ENCODE assay signal across 19 mouse cellular contexts in genomic region chr19:55095547-55095946, GRCm38 (mm10). TPM values are rescaled to one million over a fixed set of nuclear protein-coding genes. Genes with fewer than 3 reads are reported as not detected.
DNase-seq lines count a peak whose midpoint lies in the region; ATAC-seq and TF ChIP-seq lines count a peak whose summit lies in the region.
"Had no signal": no experiment of that assay in that cellular context is flagged by ENCODE, and none has a peak within 500 bp of the region (broad histone marks: within the 10 kb centered on the region; RNA-seq: fewer than 3 reads in every experiment).

No protein-coding gene starts in this region.

- no peaks in the 10 kb centered on the region for H3K9me3 ChIP-seq in heart, postnatal 0 days (replicated peaks; ENCODE audit: control insufficient read depth, low read length)
- H3K9me3 ChIP-seq in midbrain, embryonic 11.5 days (ENCODE audit: control insufficient read depth, low read length) = no peaks in the 10 kb centered on the region
- H3K9me3 ChIP-seq: lung, embryonic 15.5 days; midbrain, embryonic 13.5 days; neural tube, embryonic 12.5 days had no signal

- ATAC-seq in heart, postnatal 0 days (ENCODE audit: insufficient read depth, low read depth) = no peak
- ATAC-seq in midbrain, embryonic 11.5 days (ENCODE audit: low FRiP score) = no peak
- ATAC-seq: forebrain, postnatal 0 days; hindbrain, embryonic 16.5 days; intestine, postnatal 0 days; midbrain, embryonic 13.5 days had no signal

- H3K4me3 ChIP-seq in heart, postnatal 0 days (ENCODE audit: low read depth, low read length) = no peak overlapping the region
- H3K4me3 ChIP-seq in midbrain, embryonic 11.5 days (ENCODE audit: low read depth, low read length) = no peak overlapping the region
- H3K4me3 ChIP-seq: lung, embryonic 15.5 days; midbrain, embryonic 13.5 days; neural tube, embryonic 12.5 days had no signal

- H3K9ac ChIP-seq in heart, postnatal 0 days (replicated peaks; ENCODE audit: low read depth, low read length) = no peak overlapping the region
- H3K9ac ChIP-seq in midbrain, embryonic 11.5 days (ENCODE audit: low read length) = no peak overlapping the region
- H3K9ac ChIP-seq: forebrain, postnatal 0 days; lung, embryonic 15.5 days; midbrain, embryonic 13.5 days; neural tube, embryonic 12.5 days had no signal

- H3K27ac ChIP-seq in heart, postnatal 0 days (ENCODE audit: low read depth) = peak overlapping the region; percentile 55
- H3K27ac ChIP-seq in midbrain, embryonic 11.5 days (ENCODE audit: low read depth, low read length) = no peak overlapping the region
- H3K27ac ChIP-seq: lung, embryonic 15.5 days; midbrain, embryonic 13.5 days; neural tube, embryonic 12.5 days had no signal

- no peak for TF ChIP-seq EP300 in heart, postnatal 0 days (IDR thresholded peaks at IDR 0.05; ENCODE audit: low read depth)

- H3K4me2 ChIP-seq in heart, postnatal 0 days (ENCODE audit: low read depth, low read length) = no peak overlapping the region
- H3K4me2 ChIP-seq in midbrain, embryonic 11.5 days = no peak overlapping the region
- H3K4me2 ChIP-seq: lung, embryonic 15.5 days; midbrain, embryonic 13.5 days; neural tube, embryonic 12.5 days had no signal

- DNase-seq in adrenal gland, adult (ENCODE audit: inconsistent age in 2 of 2, low spot score in 1 of 2) = peak; percentile 24 to 64
- no peak for DNase-seq in adrenal gland, adult 8-10 months
- DNase-seq in heart, postnatal 0 days (ENCODE audit: low spot score) = no peak
- DNase-seq in heart, adult 9 months (ENCODE audit: low spot score in 2 of 2) = no peak
- peak; percentile 44 to 45 for DNase-seq in kidney, postnatal 36 days
- no peak for DNase-seq in kidney, postnatal 10 days
- DNase-seq in adipocyte (ENCODE audit: low spot score) = peak; percentile 68
- DNase-seq in midbrain, embryonic 11.5 days (ENCODE audit: low spot score, missing footprints) = no peak
- DNase-seq: cerebellum, adult 18-20 months; cerebellum, postnatal 25 days; embryo, embryonic 11 days; forebrain, postnatal 0 days; right cerebral cortex, adult 18-20 months; thymus, postnatal 36 days had no signal

- peaks cover 13% of the 10 kb centered on the region; the same call in 1 of the 2 replicates for H3K4me1 ChIP-seq in heart, postnatal 0 days (ENCODE audit: control insufficient read depth, insufficient read depth)
- peaks cover 7% of the 10 kb centered on the region for H3K4me1 ChIP-seq in midbrain, embryonic 11.5 days (ENCODE audit: control insufficient read depth, insufficient read depth, low read length)

- no peak for TF ChIP-seq CTCF in heart, postnatal 0 days (IDR thresholded peaks at IDR 0.05; ENCODE audit: low read depth)

- 75% methylated on average over 7 of the region's 7 CpGs for WGBS in heart, postnatal 0 days
- WGBS in midbrain, embryonic 11.5 days = 87% methylated on average over 7 of the region's 7 CpGs

- H3K36me3 ChIP-seq in heart, postnatal 0 days (replicated peaks; ENCODE audit: control insufficient read depth, insufficient read depth, low read length) = peaks cover 43% of the 10 kb centered on the region
- no peaks in the 10 kb centered on the region; the same call in 1 of the 2 replicates for H3K36me3 ChIP-seq in midbrain, embryonic 11.5 days (ENCODE audit: control insufficient read depth, insufficient read depth, low read length)

- no peaks in the 10 kb centered on the region for H3K27me3 ChIP-seq in heart, postnatal 0 days (ENCODE audit: control insufficient read depth, insufficient read depth, low read length)
- no peaks in the 10 kb centered on the region for H3K27me3 ChIP-seq in midbrain, embryonic 11.5 days (ENCODE audit: control insufficient read depth, insufficient read depth, low read length)
- H3K27me3 ChIP-seq: lung, embryonic 15.5 days; midbrain, embryonic 13.5 days; neural tube, embryonic 12.5 days had no signal

RNA-seq across cellular contexts. Expression of gene Gpam, which starts 31.5 kb away (rescaled TPM):
- total RNA-seq in adrenal gland, adult 8-10 months (2022) = 100 to 1,000 TPM in 3 of 4 experiments, 10 to 100 TPM in 1; 77.4 to 450 (median 220) TPM
- total RNA-seq in heart, postnatal 0 days (2014; rRNA removed; ENCODE audit: low replicate concordance) = 38.6 and 60.2 TPM in 2 replicates
- 14.7 and 15.7 TPM in 2 replicates for polyA plus RNA-seq in heart, postnatal 0 days (2015; fragmentation: Nextera tagmentation; extraction: Ambion mirVana)
- polyA plus RNA-seq in midbrain, embryonic 11.5 days (2014; fragmentation: Nextera tagmentation; extraction: Ambion mirVana) = 23.6 and 27.1 TPM in 2 replicates

Comparison
In these comparisons a context has a peak if more than half of its experiments do, and no peak if none do; other contexts are left out.
1. DNase-seq: peak in adrenal gland, adult (2 of 2), kidney, postnatal 36 days (2 of 2) and adipocyte (single experiment); none in adrenal gland, adult 8-10 months (single experiment), heart, postnatal 0 days (single experiment), heart, adult 9 months (0 of 2), kidney, postnatal 10 days (single experiment) and midbrain, embryonic 11.5 days (single experiment).